Mouse (Mus musculus) heart, postnatal 0 days (tissue): ENCODE results near the gene Atxn1.

Experiments
- CTCF ChIP-seq: IDR thresholded peaks from 2 replicates; pipeline ENCODE4 v1.5.1; 2016; ENCODE audit warnings: antibody characterized with exemption, control low read depth, low read depth
- EP300 ChIP-seq: IDR thresholded peaks from 2 replicates; pipeline ENCODE4 v1.6.1; 2016; ENCODE audit warnings: antibody characterized with exemption, low read depth

DNA sequence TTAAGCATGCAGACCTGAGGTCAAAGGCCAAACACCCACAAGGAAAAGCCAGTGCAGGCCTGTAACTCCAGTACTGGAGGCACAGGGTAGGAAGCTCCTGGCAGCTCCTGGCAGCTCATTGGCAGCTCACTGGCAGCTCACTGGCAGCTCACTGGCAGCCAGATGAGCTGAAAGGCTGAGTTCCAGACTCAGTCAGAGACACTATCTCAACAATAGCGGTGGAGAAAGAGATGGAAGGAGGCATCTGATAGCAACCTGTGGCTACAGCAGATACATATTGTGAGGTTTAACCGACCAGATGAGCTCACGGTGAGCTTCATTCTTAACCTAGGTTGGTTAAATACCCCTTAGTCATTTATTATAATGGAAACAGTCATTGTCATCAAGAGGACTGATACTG is 328.4 kb downstream of the Atxn1 start:
- TF ChIP-seq CTCF (no peak), EP300 (no peak)
